Mouse (Mus musculus) spleen, postnatal 4 days (tissue): ENCODE data around the gene Il3ra.

ENCODE experiments used
- DNase-seq, 2 experiments: peaks; one replicate each; pipeline ENCODE4 v3.0.0; 2022; ENCODE audit warnings: low spot score in 2 of 2

Il3ra gene

GRCm38 (mm10) chr14:14345948-14346812 lies at the start of gene Il3ra:
TSS of gene Il3ra (plus strand) at chr14:14346275.
- DNase-seq = peak; percentile 62 to 82

- no peak for DNase-seq
These were observed 37.1 kb upstream of the Il3ra start for GRCm38 (mm10) chr14:14308938-14309337.

- no peak for DNase-seq
These were observed 36.7 kb upstream of the Il3ra start for GRCm38 (mm10) chr14:14309416-14309815.

- no peak for DNase-seq
These were observed 23.5 kb upstream of the Il3ra start, which contains the start of gene Olfr31 for GRCm38 (mm10) chr14:14322528-14322927. TSS of gene Olfr31 (plus strand) at chr14:14322828.

GRCm38 (mm10) chr14:14345113-14345871 lies 783 bp upstream of the Il3ra start:
- DNase-seq = peak; percentile 90 to 94

GRCm38 (mm10) chr14:14346813-14347100 lies 682 bp downstream of the Il3ra start:
- no peak for DNase-seq

- DNase-seq = peak; percentile 26 to 68
These were observed 1.2 kb downstream of the Il3ra start for GRCm38 (mm10) chr14:14347151-14347835.

GRCm38 (mm10) chr14:14347836-14348621 lies 2.0 kb downstream of the Il3ra start:
- peak; percentile 34 to 66 for DNase-seq

- peak in 1 of 2 experiments; percentile 65 for DNase-seq
These were observed 2.8 kb downstream of the Il3ra start for GRCm38 (mm10) chr14:14348674-14349401.

- DNase-seq = no peak
These were observed 3.6 kb downstream of the Il3ra start for GRCm38 (mm10) chr14:14349485-14350262.

- DNase-seq = peak; percentile 14 to 67
These were observed 4.4 kb downstream of the Il3ra start for GRCm38 (mm10) chr14:14350263-14351147.

GRCm38 (mm10) chr14:14351148-14351455 lies 5.0 kb downstream of the Il3ra start:
- DNase-seq = no peak

GRCm38 (mm10) chr14:14351721-14352590 lies 5.9 kb downstream of the Il3ra start:
- no peak for DNase-seq

- no peak for DNase-seq
These were observed 6.5 kb downstream of the Il3ra start for GRCm38 (mm10) chr14:14352606-14353005.

- no peak for DNase-seq
These were observed 7.1 kb downstream of the Il3ra start for GRCm38 (mm10) chr14:14353081-14353732.

GRCm38 (mm10) chr14:14353740-14354510 lies 7.8 kb downstream of the Il3ra start:
- DNase-seq = no peak
